Mouse (Mus musculus) mesoderm, embryonic 11.5 days (tissue): Measurements from ENCODE around the gene Asb1.

Experiments used
- DNase-seq: peaks from one replicate; pipeline ENCODE4 v3.0.0-alpha.2; 2012; ENCODE audit warnings: low read depth, low spot score

Asb1 gene

GRCm38 (mm10) chr1:91605632-91606031, 65.3 kb downstream of the Asb1 start:
- no peak for DNase-seq

DNA sequence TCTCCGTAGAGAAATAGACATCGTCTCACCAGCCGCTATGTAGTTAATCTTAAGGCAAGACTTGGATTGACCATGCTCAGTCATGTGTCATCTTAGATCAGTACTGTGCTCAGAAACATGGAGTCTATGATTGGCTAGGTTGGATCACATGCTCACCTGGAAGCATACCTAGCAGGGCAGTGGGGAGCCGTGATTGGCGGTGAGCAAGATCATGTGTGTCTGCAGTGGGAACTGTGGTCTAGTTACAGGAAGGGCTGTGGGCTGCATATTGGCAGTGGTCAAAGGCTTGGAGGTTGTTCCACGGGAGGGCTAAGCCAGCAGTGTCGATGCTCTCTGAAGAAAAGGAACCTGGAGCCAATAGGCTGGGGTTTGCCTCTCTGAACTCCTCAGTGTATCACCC, 66.4 kb downstream of the Asb1 start:
- no peak for DNase-seq

DNA sequence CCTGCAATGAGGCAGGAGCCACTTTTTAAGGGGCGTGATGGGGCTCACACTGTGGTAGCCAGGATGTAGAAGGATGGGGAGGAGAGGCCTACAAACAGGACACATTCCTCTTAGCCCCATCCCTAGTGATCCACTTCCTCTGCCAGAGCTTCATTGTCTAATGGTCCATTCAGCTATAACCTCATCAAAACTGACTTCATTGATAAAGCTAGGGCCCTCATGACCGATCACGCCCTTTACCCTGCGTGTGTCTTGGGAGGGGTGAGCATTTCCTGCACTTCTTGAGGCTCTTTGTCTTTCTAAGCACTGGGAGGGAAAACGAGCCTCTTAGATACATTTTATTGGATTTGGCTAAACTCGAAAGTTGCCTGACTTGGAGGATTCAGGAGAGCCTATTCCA, 66.8 kb downstream of the Asb1 start:
- DNase-seq = no peak
